Mouse (Mus musculus) neural tube, embryonic 13.5 days (tissue): ENCODE results near the gene Arid3a. TPM values are rescaled to one million over a fixed set of nuclear protein-coding genes. Genes with fewer than 3 reads are reported as not detected.

Source experiments
- ATAC-seq: fragments of 200-750 bp; cut with Nextera tagmentation; 2 replicates; pipeline ENCODE4 v1.8.0; 2017; ENCODE audit warnings: low read depth, mild to moderate bottlenecking, moderate TSS enrichment, moderate library complexity
- H3K27ac ChIP-seq: fragments of 300-500 bp; sonication (generic); replicated peaks from 2 replicates; pipeline ENCODE4 v1.5.1; 2015; ENCODE audit warnings: moderate library complexity, mild to moderate bottlenecking, inconsistent platforms
- H3K27me3 ChIP-seq: fragments of 300-500 bp; sonication (generic); 2 replicates; pipeline ENCODE4 v1.6.1; 2015; ENCODE audit warnings: mild to moderate bottlenecking, inconsistent platforms
- H3K36me3 ChIP-seq: fragments of 300-500 bp; sonication (generic); 2 replicates; pipeline ENCODE4 v1.6.1; 2015; ENCODE audit warnings: mild to moderate bottlenecking, inconsistent platforms
- H3K4me1 ChIP-seq: fragments of 300-500 bp; sonication (generic); replicated peaks from 2 replicates; pipeline ENCODE4 v1.6.1; 2015; ENCODE audit warnings: inconsistent platforms
- H3K4me2 ChIP-seq: fragments of 300-500 bp; sonication (generic); 2 replicates; pipeline ENCODE4 v1.6.1; 2015; ENCODE audit warnings: inconsistent platforms, mild to moderate bottlenecking, moderate library complexity
- H3K4me3 ChIP-seq: fragments of 300-500 bp; sonication (generic); 2 replicates; pipeline ENCODE4 v1.5.1; 2015; ENCODE audit warnings: mild to moderate bottlenecking, inconsistent platforms
- H3K9ac ChIP-seq: fragments of 300-500 bp; sonication (generic); 2 replicates; pipeline ENCODE4 v1.6.1; 2015; ENCODE audit warnings: moderate library complexity, mild to moderate bottlenecking, inconsistent platforms
- H3K9me3 ChIP-seq: fragments of 300-500 bp; sonication (generic); 2 replicates; pipeline ENCODE4 v1.6.1; 2016; ENCODE audit warnings: inconsistent platforms
- WGBS: fragments of 180-500 bp; shearing (Covaris S2); methylation state at CpG from one replicate; pipeline ENCODE4 v1.1.7; 2015; 5-methylcytosine and 5-hydroxymethylcytosine counted together
- polyA plus RNA-seq: library from polyadenylated mRNA; unstranded; fragments of >200 nt; fragmentation: Nextera tagmentation; extraction: Ambion mirVana; gene quantifications from 2 replicates; pipeline ENCODE4 v1.2.1, GENCODE M21; 2015

The Arid3a gene
- polyA plus RNA-seq, 1 experiment from 2014 or later, result 5.4 TPM

- 58% methylated on average over 20 of the region's 20 CpGs for WGBS
Measured at GRCm38 (mm10) chr10:79912412-79912811, 14.4 kb upstream of the Arid3a start.

GRCm38 (mm10) chr10:79914131-79914947 lies 12.5 kb upstream of the Arid3a start:
- Histone ChIP-seq H3K4me3 (no peak overlapping the region), H3K9ac (0 out of 2 replicates have a peak overlapping the region, but pooled peaks have one; percentile 41), H3K9me3 (no peaks in the 10 kb centered on the region), H3K27me3 (peaks cover 22% of the 10 kb centered on the region), H3K4me1 (peaks cover 42% of the 10 kb centered on the region), H3K4me2 (no peak overlapping the region), H3K36me3 (peaks cover 24% of the 10 kb centered on the region), H3K27ac (no peak overlapping the region; the same call in 1 of the 2 replicates)
- 73% methylated on average over 11 of the region's 11 CpGs for WGBS
- no peak for ATAC-seq

More at GRCm38 (mm10) chr10:79912412-79912811, 14.4 kb upstream of the Arid3a start:
- peaks cover 49% of the 10 kb centered on the region for H3K4me1 ChIP-seq
- H3K36me3 ChIP-seq, result peaks cover 24% of the 10 kb centered on the region
- H3K27ac ChIP-seq, result no peak overlapping the region
- H3K9me3 ChIP-seq, result no peaks in the 10 kb centered on the region
- no peak overlapping the region for H3K4me3 ChIP-seq
- no peak overlapping the region for H3K4me2 ChIP-seq
- ATAC-seq, result no peak
- no peak overlapping the region for H3K9ac ChIP-seq
- peaks cover 3% of the 10 kb centered on the region for H3K27me3 ChIP-seq

GRCm38 (mm10) chr10:79914948-79915596 lies 11.8 kb upstream of the Arid3a start:
- Histone ChIP-seq H3K4me1 (peaks cover 38% of the 10 kb centered on the region), H3K27ac (no peak overlapping the region), H3K9ac (0 out of 2 replicates have a peak overlapping the region, but pooled peaks have one; percentile 97), H3K27me3 (peaks cover 29% of the 10 kb centered on the region), H3K4me2 (peak overlapping the region; percentile 97), H3K36me3 (peaks cover 24% of the 10 kb centered on the region), H3K4me3 (peak overlapping the region; percentile 84; the same call in 1 of the 2 replicates), H3K9me3 (no peaks in the 10 kb centered on the region)
- ATAC-seq, result no peak
- WGBS, result 74% methylated on average over 7 of the region's 7 CpGs

GRCm38 (mm10) chr10:79916081-79916480 lies 10.8 kb upstream of the Arid3a start:
- WGBS, result 11% methylated on average over 8 of the region's 8 CpGs
- H3K36me3 ChIP-seq, result peaks cover 16% of the 10 kb centered on the region
- H3K4me3 ChIP-seq, result peak overlapping the region; percentile 84
- H3K27me3 ChIP-seq, result peaks cover 39% of the 10 kb centered on the region
- ATAC-seq, result no peak
- no peaks in the 10 kb centered on the region for H3K9me3 ChIP-seq
- peak overlapping the region; percentile 97 for H3K4me2 ChIP-seq
- peaks cover 45% of the 10 kb centered on the region for H3K4me1 ChIP-seq
- peak overlapping the region; percentile 97 for H3K9ac ChIP-seq
- H3K27ac ChIP-seq, result peak overlapping the region; percentile 85

GRCm38 (mm10) chr10:79916808-79917531 lies 9.9 kb upstream of the Arid3a start, which contains the start of gene Kiss1r:
Gene Kiss1r, plus strand, starts transcription at chr10:79916971.
- 2% methylated on average over 42 of the region's 42 CpGs for WGBS
- peak within 1 kb of the TSS; percentile 85 for H3K27ac ChIP-seq
- H3K4me1 ChIP-seq, result peaks cover 54% of the 10 kb centered on the region
- peak; percentile 81 for ATAC-seq
- H3K9ac ChIP-seq, result peak within 1 kb of the TSS; percentile 97
- H3K4me2 ChIP-seq, result peak within 1 kb of the TSS; percentile 97
- peaks cover 48% of the 10 kb centered on the region for H3K27me3 ChIP-seq
- H3K4me3 ChIP-seq, result peak within 1 kb of the TSS; percentile 84
- no peaks in the 10 kb centered on the region for H3K9me3 ChIP-seq
- peaks cover 7% of the 10 kb centered on the region for H3K36me3 ChIP-seq

- peaks cover 55% of the 10 kb centered on the region for H3K27me3 ChIP-seq
- no peaks in the 10 kb centered on the region for H3K9me3 ChIP-seq
- peaks cover under 1% of the 10 kb centered on the region; the same call in 1 of the 2 replicates for H3K36me3 ChIP-seq
- H3K4me2 ChIP-seq, result peak overlapping the region; percentile 97
- no peak for ATAC-seq
- H3K9ac ChIP-seq, result peak overlapping the region; percentile 97; the same call in 1 of the 2 replicates
- 61% methylated on average over 5 of the region's 5 CpGs for WGBS
- H3K27ac ChIP-seq, result no peak overlapping the region
- H3K4me3 ChIP-seq, result peak overlapping the region; percentile 84
- peaks cover 54% of the 10 kb centered on the region for H3K4me1 ChIP-seq
Measured at GRCm38 (mm10) chr10:79917532-79918100, 9.2 kb upstream of the Arid3a start.

GRCm38 (mm10) chr10:79918231-79919078 lies 8.4 kb upstream of the Arid3a start:
- peaks cover 63% of the 10 kb centered on the region for H3K27me3 ChIP-seq
- H3K4me3 ChIP-seq, result peak overlapping the region; percentile 6; the same call in 1 of the 2 replicates
- H3K36me3 ChIP-seq, result no peaks in the 10 kb centered on the region
- H3K9ac ChIP-seq, result no peak overlapping the region
- H3K9me3 ChIP-seq, result no peaks in the 10 kb centered on the region
- no peak overlapping the region for H3K27ac ChIP-seq
- ATAC-seq, result no peak
- H3K4me1 ChIP-seq, result peaks cover 54% of the 10 kb centered on the region
- 3% methylated on average over 35 of the region's 35 CpGs for WGBS
- H3K4me2 ChIP-seq, result peak overlapping the region; percentile 4; the same call in 1 of the 2 replicates

- no peak overlapping the region; the same call in 1 of the 2 replicates for H3K4me2 ChIP-seq
- 3% methylated on average over 21 of the region's 21 CpGs for WGBS
- no peak for ATAC-seq
- no peaks in the 10 kb centered on the region for H3K36me3 ChIP-seq
- H3K27me3 ChIP-seq, result peaks cover 72% of the 10 kb centered on the region
- no peak overlapping the region for H3K27ac ChIP-seq
- H3K9me3 ChIP-seq, result no peaks in the 10 kb centered on the region
- no peak overlapping the region for H3K4me3 ChIP-seq
- 0 out of 2 replicates have a peak overlapping the region, but pooled peaks have one; percentile 38 for H3K9ac ChIP-seq
- H3K4me1 ChIP-seq, result peaks cover 47% of the 10 kb centered on the region
Measured at GRCm38 (mm10) chr10:79919251-79919849, 7.5 kb upstream of the Arid3a start.

GRCm38 (mm10) chr10:79920056-79920890 lies 6.6 kb upstream of the Arid3a start:
- no peak for ATAC-seq
- H3K27me3 ChIP-seq, result peaks cover 72% of the 10 kb centered on the region
- no peak overlapping the region for H3K9ac ChIP-seq
- H3K9me3 ChIP-seq, result no peaks in the 10 kb centered on the region
- no peak overlapping the region for H3K27ac ChIP-seq
- H3K4me1 ChIP-seq, result peaks cover 38% of the 10 kb centered on the region
- WGBS, result 15% methylated on average over 26 of the region's 26 CpGs
- H3K4me3 ChIP-seq, result peak overlapping the region; percentile 27
- peak overlapping the region; percentile 51 for H3K4me2 ChIP-seq
- no peaks in the 10 kb centered on the region for H3K36me3 ChIP-seq
